Mouse (Mus musculus): Measurements from ENCODE around the gene Tln1. TPM values are rescaled to one million over a fixed set of nuclear protein-coding genes. Genes with fewer than 3 reads are reported as not detected.

Gene Tln1
- total and polyA plus RNA-seq, 2 experiments from 2014 or later, result 51.0 to 70.3 TPM

- peaks cover 4% of the 10 kb centered on the region for H3K4me1 ChIP-seq (ENCODE audit: insufficient read depth, low read length)
- peak overlapping the region; percentile 82; the same call in 1 of the 2 replicates for H3K4me2 ChIP-seq (ENCODE audit: low read depth, low read length)
- TF ChIP-seq CTCF (IDR thresholded peaks at IDR 0.05; ENCODE audit: low read depth), result no peak
- no peak for ATAC-seq
- H3K36me3 ChIP-seq (ENCODE audit: insufficient read depth, low read length), result no peaks in the 10 kb centered on the region; the same call in 1 of the 2 replicates
- no peak overlapping the region for H3K27ac ChIP-seq
- WGBS, result 80% methylated on average over 4 of the region's 4 CpGs
- DNase-seq (ENCODE audit: low spot score), result no peak
- no peak overlapping the region for H3K4me3 ChIP-seq (ENCODE audit: low read length)
- H3K9ac ChIP-seq (replicated peaks; ENCODE audit: low read length), result no peak overlapping the region
- H3K9me3 ChIP-seq (ENCODE audit: low read length), result no peaks in the 10 kb centered on the region
- no peaks in the 10 kb centered on the region for H3K27me3 ChIP-seq (ENCODE audit: insufficient read depth, low read length)
Observed at GRCm38 (mm10) chr4:43497946-43498345, 64.5 kb downstream of the Tln1 start.

DNA sequence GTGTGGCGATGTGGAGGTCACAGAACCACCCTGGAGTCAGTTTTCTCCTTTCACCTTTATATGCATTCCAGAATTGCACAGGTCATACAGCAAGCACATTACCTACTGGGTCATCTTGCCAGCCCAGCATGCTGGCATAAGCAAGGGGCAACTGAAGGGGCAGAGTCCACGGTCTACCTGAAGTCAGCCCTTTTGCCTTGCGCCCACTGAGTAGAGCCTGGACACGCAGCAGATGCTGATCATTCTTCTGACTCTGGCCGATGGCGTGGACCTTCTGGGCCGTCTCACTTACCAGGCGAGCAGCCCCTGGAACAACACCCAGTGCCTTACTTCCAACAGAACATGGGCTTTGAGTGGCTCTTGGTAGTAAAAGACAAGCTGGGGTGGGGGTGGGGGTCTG lies 65.1 kb downstream of the Tln1 start:
- H3K27me3 ChIP-seq (ENCODE audit: insufficient read depth, low read length), result no peaks in the 10 kb centered on the region
- no peaks in the 10 kb centered on the region; the same call in 1 of the 2 replicates for H3K36me3 ChIP-seq (ENCODE audit: insufficient read depth, low read length)
- no peak overlapping the region for H3K27ac ChIP-seq
- H3K4me3 ChIP-seq (ENCODE audit: low read length), result no peak overlapping the region
- TF ChIP-seq CTCF (IDR thresholded peaks at IDR 0.05; ENCODE audit: low read depth), result no peak
- H3K9me3 ChIP-seq (ENCODE audit: low read length), result no peaks in the 10 kb centered on the region
- H3K4me1 ChIP-seq (ENCODE audit: insufficient read depth, low read length), result peaks cover 4% of the 10 kb centered on the region
- DNase-seq (ENCODE audit: low spot score), result no peak
- 93% methylated on average over 8 of the region's 8 CpGs for WGBS
- no peak overlapping the region for H3K4me2 ChIP-seq (ENCODE audit: low read depth, low read length)
- H3K9ac ChIP-seq (replicated peaks; ENCODE audit: low read length), result no peak overlapping the region
- no peak for ATAC-seq

GRCm38 (mm10) chr4:43496587-43496986 lies 65.9 kb downstream of the Tln1 start:
- no peaks in the 10 kb centered on the region for H3K9me3 ChIP-seq (ENCODE audit: low read length)
- WGBS, result 64% methylated on average over 6 of the region's 6 CpGs
- peaks cover 4% of the 10 kb centered on the region for H3K4me1 ChIP-seq (ENCODE audit: insufficient read depth, low read length)
- H3K36me3 ChIP-seq (ENCODE audit: insufficient read depth, low read length), result no peaks in the 10 kb centered on the region; the same call in 1 of the 2 replicates
- H3K4me3 ChIP-seq (ENCODE audit: low read length), result no peak overlapping the region
- no peak for ATAC-seq
- no peak overlapping the region for H3K27ac ChIP-seq
- no peak for DNase-seq (ENCODE audit: low spot score)
- no peak overlapping the region for H3K4me2 ChIP-seq (ENCODE audit: low read depth, low read length)
- no peak for TF ChIP-seq CTCF (IDR thresholded peaks at IDR 0.05; ENCODE audit: low read depth)
- no peaks in the 10 kb centered on the region for H3K27me3 ChIP-seq (ENCODE audit: insufficient read depth, low read length)
- H3K9ac ChIP-seq (replicated peaks; ENCODE audit: low read length), result no peak overlapping the region

DNA sequence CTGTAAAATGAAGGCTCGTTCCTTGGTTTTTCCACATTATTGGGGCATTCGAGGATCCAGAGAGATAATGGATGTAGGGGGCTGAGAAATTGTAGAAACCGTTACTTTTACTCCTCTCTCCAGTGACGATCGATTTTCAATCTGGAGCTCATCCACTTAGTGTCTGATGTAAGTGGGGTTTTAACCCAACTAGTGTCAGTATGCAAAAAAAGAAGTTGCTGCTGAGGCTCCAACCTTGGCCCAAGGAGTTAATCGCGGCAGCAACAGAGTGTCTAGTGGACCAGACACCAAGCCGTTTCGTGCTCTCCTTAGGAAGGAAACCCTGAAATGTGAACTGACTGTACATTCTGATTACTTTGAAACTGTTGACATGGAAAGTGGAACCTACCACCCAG lies 68.6 kb downstream of the Tln1 start:
- no peak for TF ChIP-seq CTCF (IDR thresholded peaks at IDR 0.05; ENCODE audit: low read depth)
- DNase-seq (ENCODE audit: low spot score), result peak; percentile 37
- Histone ChIP-seq H3K9me3 (ENCODE audit: low read length) (no peaks in the 10 kb centered on the region), H3K27ac (peak overlapping the region; percentile 93), H3K4me3 (ENCODE audit: low read length) (peak overlapping the region; percentile 79), H3K9ac (replicated peaks; ENCODE audit: low read length) (peak overlapping the region; percentile 78), H3K36me3 (ENCODE audit: insufficient read depth, low read length) (no peaks in the 10 kb centered on the region; the same call in 1 of the 2 replicates), H3K4me2 (ENCODE audit: low read depth, low read length) (peak overlapping the region; percentile 58), H3K27me3 (ENCODE audit: insufficient read depth, low read length) (no peaks in the 10 kb centered on the region), H3K4me1 (ENCODE audit: insufficient read depth, low read length) (peaks cover 4% of the 10 kb centered on the region)
- 0% methylated on average over 9 of the region's 9 CpGs for WGBS
- no peak for ATAC-seq

DNA sequence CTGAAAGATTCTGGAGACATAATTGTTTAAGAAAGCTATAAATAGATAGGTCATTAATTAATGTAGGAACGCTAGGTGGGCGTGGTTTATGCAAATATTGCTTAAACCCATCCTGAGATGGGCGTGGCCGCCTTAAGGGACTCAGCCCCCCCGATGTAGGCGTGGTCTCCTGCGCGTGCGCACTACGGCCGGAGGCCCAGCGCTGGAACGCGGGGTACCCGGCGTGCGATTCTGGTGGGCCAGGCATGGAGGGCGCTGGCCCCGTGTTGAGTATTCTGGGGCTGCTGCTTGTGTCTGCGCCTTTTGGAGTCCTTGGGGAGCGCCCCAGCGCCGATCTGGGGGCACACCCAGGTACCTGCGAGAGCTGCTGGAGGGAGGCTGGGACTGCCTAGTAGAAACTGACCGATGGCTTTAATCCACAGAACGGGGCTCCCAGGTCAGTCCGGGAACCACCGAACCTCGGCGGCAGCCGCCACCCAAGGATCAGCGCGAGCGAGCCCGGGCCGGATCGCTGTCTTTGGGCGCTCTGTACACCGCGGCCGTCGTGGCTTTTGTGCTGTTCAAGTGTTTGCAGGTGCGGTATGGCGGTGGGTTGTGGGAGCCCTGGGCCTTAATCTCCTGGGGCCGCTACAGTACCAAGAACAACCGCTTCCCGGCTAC lies 69.2 kb downstream of the Tln1 start:
- DNase-seq (ENCODE audit: low spot score) (peak; percentile 99), ATAC-seq (peak; percentile 90)
- Histone ChIP-seq H3K9me3 (ENCODE audit: low read length) (no peaks in the 10 kb centered on the region), H3K4me3 (ENCODE audit: low read length) (peak overlapping the region; percentile 79), H3K4me2 (ENCODE audit: low read depth, low read length) (peak overlapping the region; percentile 58), H3K27me3 (ENCODE audit: insufficient read depth, low read length) (no peaks in the 10 kb centered on the region), H3K27ac (peak overlapping the region; percentile 93), H3K36me3 (ENCODE audit: insufficient read depth, low read length) (no peaks in the 10 kb centered on the region; the same call in 1 of the 2 replicates), H3K9ac (replicated peaks; ENCODE audit: low read length) (peak overlapping the region; percentile 78), H3K4me1 (ENCODE audit: insufficient read depth, low read length) (peaks cover 4% of the 10 kb centered on the region)
- TF ChIP-seq CTCF (IDR thresholded peaks at IDR 0.05; ENCODE audit: low read depth), result peak; percentile 53
- WGBS, result 0% methylated on average over 47 of the region's 47 CpGs

DNA sequence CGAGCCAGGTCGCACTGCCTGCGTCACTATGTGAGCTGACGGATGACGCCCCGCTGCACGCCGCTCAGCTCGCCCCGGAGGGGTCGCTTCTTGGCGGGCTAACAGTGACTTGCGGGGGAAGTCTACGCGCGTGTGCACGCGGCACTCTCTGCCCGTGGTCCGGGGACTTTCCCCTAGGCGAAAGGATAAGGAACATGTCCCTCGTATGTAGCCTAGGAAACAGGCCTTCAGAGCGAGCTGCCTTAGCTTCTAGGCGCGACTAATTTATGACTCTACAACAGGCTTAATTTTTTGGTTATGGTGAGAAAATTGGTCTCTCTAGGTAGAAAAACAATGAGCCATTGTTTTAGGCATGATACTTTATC lies 69.7 kb downstream of the Tln1 start, which contains the start of gene Ccdc107:
Gene Ccdc107, plus strand, starts transcription at position 80 of the 365 bp plus-strand sequence.
- Histone ChIP-seq H3K4me3 (ENCODE audit: low read length) (peak within 1 kb of the TSS; percentile 79), H3K9me3 (ENCODE audit: low read length) (no peaks in the 10 kb centered on the region), H3K27me3 (ENCODE audit: insufficient read depth, low read length) (no peaks in the 10 kb centered on the region), H3K4me2 (ENCODE audit: low read depth, low read length) (peak within 1 kb of the TSS; percentile 58), H3K4me1 (ENCODE audit: insufficient read depth, low read length) (peaks cover 4% of the 10 kb centered on the region), H3K9ac (replicated peaks; ENCODE audit: low read length) (peak within 1 kb of the TSS; percentile 78), H3K27ac (peak within 1 kb of the TSS; percentile 93), H3K36me3 (ENCODE audit: insufficient read depth, low read length) (no peaks in the 10 kb centered on the region; the same call in 1 of the 2 replicates)
- TF ChIP-seq CTCF (IDR thresholded peaks at IDR 0.05; ENCODE audit: low read depth), result peak; percentile 32; the same call in 1 of the 2 replicates
- DNase-seq (ENCODE audit: low spot score) (peak; percentile 98), ATAC-seq (peak; percentile 97)
- WGBS, result 0% methylated on average over 25 of the region's 25 CpGs

Measured in hindbrain, postnatal 0 days (tissue).